Mouse (Mus musculus) heart, adult 2 months (tissue): ENCODE measurements around the gene Fam84a. TPM values are rescaled to one million over a fixed set of nuclear protein-coding genes. Genes with fewer than 3 reads are reported as not detected.

Experiments
- DNase-seq, 2 experiments: peaks; one replicate each; pipeline ENCODE4 v3.0.0; 2021
- H3K27ac ChIP-seq: fragments of 200-600 bp; 2 replicates; pipeline ENCODE4 v1.8.1; 2022
- H3K27me3 ChIP-seq: fragments of 200-500 bp; 2 replicates; pipeline ENCODE4 v1.6.1; 2012; ENCODE audit warnings: mild to moderate bottlenecking, low read length, inconsistent platforms, mixed read lengths; ENCODE audit not compliant: control insufficient read depth, insufficient read depth
- H3K36me3 ChIP-seq: fragments of 200-500 bp; 2 replicates; pipeline ENCODE4 v1.6.1; 2012; ENCODE audit warnings: low read length, inconsistent platforms; ENCODE audit not compliant: control insufficient read depth, insufficient read depth
- H3K4me1 ChIP-seq: fragments of 200-500 bp; 2 replicates; pipeline ENCODE4 v1.6.1; 2011; ENCODE audit warnings: low read length; ENCODE audit not compliant: control insufficient read depth, insufficient read depth
- H3K4me3 ChIP-seq: fragments of 200-600 bp; 2 replicates; pipeline ENCODE4 v1.8.1; 2022
- H3K79me2 ChIP-seq: fragments of 200-500 bp; replicated peaks from 2 replicates; pipeline ENCODE4 v1.6.1; 2012; ENCODE audit warnings: mild to moderate bottlenecking, inconsistent platforms, low read length, moderate library complexity, mixed read lengths; ENCODE audit not compliant: control insufficient read depth, insufficient read depth
- H3K9ac ChIP-seq: fragments of 200-500 bp; 2 replicates; pipeline ENCODE4 v1.6.1; 2012; ENCODE audit warnings: low read depth, mild to moderate bottlenecking, control low read depth, inconsistent platforms, low read length, mixed read lengths
- CTCF ChIP-seq: fragments of 200-600 bp; IDR thresholded peaks from 2 replicates; pipeline ENCODE4 v1.8.1; 2022; ENCODE audit warnings: antibody characterized with exemption, mild to moderate bottlenecking, moderate library complexity
- EP300 ChIP-seq: fragments of 200-500 bp; IDR thresholded peaks from 2 replicates; pipeline ENCODE4 v1.6.1; 2011; ENCODE audit warnings: low read depth, low read length, control low read depth; ENCODE audit not compliant: insufficient read depth
- POLR2A ChIP-seq: fragments of 200-500 bp; IDR thresholded peaks from 2 replicates; pipeline ENCODE4 v1.6.1; 2011; ENCODE audit warnings: mild to moderate bottlenecking, low read depth, low read length, control low read depth; ENCODE audit not compliant: insufficient read depth
- WGBS: fragments of 180-500 bp; shearing (Covaris S2); methylation state at CpG from one replicate; pipeline ENCODE4 v1.1.7; 2018; 5-methylcytosine and 5-hydroxymethylcytosine counted together
- intact Hi-C: fragments of 180-260 bp; cut with DNase I; formaldehyde crosslinking; loops from one replicate; pipeline ENCODE4 v1.15.1; 2025
- long read RNA-seq: library from polyadenylated mRNA; stranded (forward); transcript quantifications from one replicate; pipeline ENCODE4 v2.0.0, GENCODE M21; 2021
- polyA plus RNA-seq: library from polyadenylated mRNA; depleted of rRNA; stranded (reverse); fragments of >200 nt; gene quantifications from 2 replicates; pipeline ENCODE4 v1.2.3, GENCODE M21; 2012; rRNA removed
- total RNA-seq, 2 experiments: library from RNA; stranded (reverse); gene quantifications; 2 replicates each; pipeline ENCODE4 v1.2.3; 2021

The Fam84a gene
- total RNA-seq = 1 to 10 TPM in 1 of 2 experiments, under 1 TPM in 1; 0.59 to 1.4 TPM
- 0.70 and 0.82 TPM in 2 replicates for polyA plus RNA-seq
- long read RNA-seq = 0 reads

- intact Hi-C loops = no loop called here
- peak; percentile 79 to 87 for DNase-seq
- H3K4me3 ChIP-seq = peak within 1 kb of the TSS; percentile 51
- WGBS = under 1% methylated on average over 31 of the region's 31 CpGs
- H3K36me3 ChIP-seq = no peaks in the 10 kb centered on the region
- no peaks in the 10 kb centered on the region for H3K4me1 ChIP-seq
- peak within 1 kb of the TSS; percentile 56 for H3K9ac ChIP-seq
- peaks cover 2% of the 10 kb centered on the region; the same call in 1 of the 2 replicates for H3K27me3 ChIP-seq
- peak within 1 kb of the TSS; percentile 36; the same call in 1 of the 2 replicates for H3K27ac ChIP-seq
- H3K79me2 ChIP-seq = no peaks in the 10 kb centered on the region
- no peak for TF ChIP-seq EP300
- peak; percentile 76; the same call in 1 of the 2 replicates for TF ChIP-seq POLR2A
Observed at GRCm38 (mm10) chr12:14151921-14152320, at the start of gene Fam84a. Gene Fam84a (minus strand): TSS chr12:14152054.

- Histone ChIP-seq H3K9ac (no peak overlapping the region), H3K27me3 (no peaks in the 10 kb centered on the region), H3K4me3 (no peak overlapping the region), H3K4me1 (no peaks in the 10 kb centered on the region; the same call in 1 of the 2 replicates), H3K27ac (no peak overlapping the region), H3K36me3 (no peaks in the 10 kb centered on the region), H3K79me2 (no peaks in the 10 kb centered on the region)
- DNase-seq = no peak
- no peak for TF ChIP-seq POLR2A
- 66% methylated on average over 3 of the region's 3 CpGs for WGBS
- intact Hi-C loops = no loop called here
Observed at GRCm38 (mm10) chr12:14195479-14195878, 43.6 kb upstream of the Fam84a start.

- Histone ChIP-seq H3K4me1 (no peaks in the 10 kb centered on the region), H3K27me3 (no peaks in the 10 kb centered on the region), H3K79me2 (no peaks in the 10 kb centered on the region), H3K9ac (no peak overlapping the region), H3K27ac (no peak overlapping the region), H3K4me3 (no peak overlapping the region), H3K36me3 (no peaks in the 10 kb centered on the region)
- intact Hi-C loops = no loop called here
- no peak for DNase-seq
- WGBS = 65% methylated on average over 3 of the region's 3 CpGs
- TF ChIP-seq POLR2A (no peak), CTCF (no peak), EP300 (no peak)
Observed at GRCm38 (mm10) chr12:14186689-14187195, 34.9 kb upstream of the Fam84a start.

GRCm38 (mm10) chr12:14165713-14166112 is 13.9 kb upstream of the Fam84a start:
- intact Hi-C loops = no loop called here
- H3K27ac ChIP-seq = peak overlapping the region; percentile 73
- no peaks in the 10 kb centered on the region for H3K27me3 ChIP-seq
- no peak overlapping the region for H3K4me3 ChIP-seq
- peak; percentile 42 to 67 for DNase-seq
- peaks cover 1% of the 10 kb centered on the region; the same call in 1 of the 2 replicates for H3K4me1 ChIP-seq
- no peaks in the 10 kb centered on the region for H3K79me2 ChIP-seq
- H3K9ac ChIP-seq = no peak overlapping the region
- WGBS = 25% methylated on average over 2 of the region's 2 CpGs
- 0 out of 2 replicates have a peak, but pooled peaks have one; percentile 35 for TF ChIP-seq EP300
- TF ChIP-seq POLR2A = no peak
- no peaks in the 10 kb centered on the region for H3K36me3 ChIP-seq

GRCm38 (mm10) chr12:14164936-14165335 is 13.1 kb upstream of the Fam84a start:
- Histone ChIP-seq H3K4me3 (no peak overlapping the region), H3K4me1 (peaks cover 1% of the 10 kb centered on the region; the same call in 1 of the 2 replicates), H3K79me2 (no peaks in the 10 kb centered on the region), H3K9ac (no peak overlapping the region), H3K27ac (peak overlapping the region; percentile 73), H3K27me3 (no peaks in the 10 kb centered on the region), H3K36me3 (no peaks in the 10 kb centered on the region)
- intact Hi-C loops = no loop called here
- 85% methylated on average over 1 of the region's 1 CpGs for WGBS
- DNase-seq = peak; percentile 27 to 51
- TF ChIP-seq EP300 = 0 out of 2 replicates have a peak, but pooled peaks have one; percentile 41
- TF ChIP-seq CTCF = no peak
- TF ChIP-seq POLR2A = no peak

- no peak overlapping the region for H3K9ac ChIP-seq
- no peaks in the 10 kb centered on the region for H3K4me1 ChIP-seq
- under 1% methylated on average over 14 of the region's 14 CpGs for WGBS
- H3K79me2 ChIP-seq = no peaks in the 10 kb centered on the region
- intact Hi-C loops = no loop called here
- TF ChIP-seq CTCF (no peak), POLR2A (no peak), EP300 (no peak)
- H3K4me3 ChIP-seq = peak overlapping the region; percentile 51
- peak; percentile 23 to 39 for DNase-seq
- H3K27ac ChIP-seq = peak overlapping the region; percentile 36; the same call in 1 of the 2 replicates
- no peaks in the 10 kb centered on the region for H3K36me3 ChIP-seq
- peaks cover 2% of the 10 kb centered on the region; the same call in 1 of the 2 replicates for H3K27me3 ChIP-seq
Observed at GRCm38 (mm10) chr12:14152426-14152825, 572 bp upstream of the Fam84a start.
